Mouse (Mus musculus) ES-Bruce4 (cell line): ENCODE measurements around the gene Serpinb9.

Source experiments
- CTCF ChIP-seq: IDR thresholded peaks from one replicate; pipeline ENCODE4 v1.8.1; 2011; ENCODE audit warnings: low read depth, low read length
- EP300 ChIP-seq: IDR thresholded peaks from 2 replicates; pipeline ENCODE4 v1.6.1; 2011; ENCODE audit warnings: low read depth, low read length; ENCODE audit not compliant: insufficient read depth
- POLR2A ChIP-seq: IDR thresholded peaks from one replicate; pipeline ENCODE4 v1.8.1; 2011; ENCODE audit warnings: low read length; ENCODE audit not compliant: insufficient read depth

DNA sequence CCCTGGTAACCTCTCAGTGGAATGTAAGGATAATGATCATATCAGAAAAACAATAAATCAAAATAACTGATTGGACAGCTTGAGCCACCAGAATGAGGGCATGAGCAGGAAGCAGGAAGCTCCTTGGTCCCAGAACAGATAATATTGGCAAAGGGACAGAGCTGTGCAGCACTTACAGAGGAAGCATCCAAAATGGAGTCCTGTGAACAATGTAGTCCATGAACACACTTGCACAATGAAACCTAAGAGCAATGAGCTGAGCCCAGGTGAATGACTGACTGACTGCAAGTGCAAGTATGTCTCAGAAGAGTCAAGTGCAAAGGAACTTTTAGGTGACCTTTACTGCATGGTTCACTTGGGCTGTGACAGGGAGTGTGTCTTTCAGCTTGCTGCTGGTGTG is 35.8 kb upstream of the Serpinb9 start:
- TF ChIP-seq CTCF (no peak), POLR2A (no peak), EP300 (no peak)
